Mouse (Mus musculus): Measurements from ENCODE around the gene Nelfb. TPM values are rescaled to one million over a fixed set of nuclear protein-coding genes. Genes with fewer than 3 reads are reported as not detected.

Gene Nelfb
- polyA plus RNA-seq, 1 experiment, result 37.2 TPM

- H3K4me3 ChIP-seq (ENCODE audit: low read depth, low read length), result peak overlapping the region; percentile 69; the same call in 1 of the 2 replicates
Observed at GRCm38 (mm10) chr2:25197191-25197590, 14.1 kb downstream of the Nelfb start.

GRCm38 (mm10) chr2:25196172-25196954, 14.9 kb downstream of the Nelfb start, which contains the start of gene Tor4a:
Gene Tor4a, minus strand, starts transcription at chr2:25196886.
- peak; percentile 63 for TF ChIP-seq POLR2A (IDR thresholded peaks at IDR 0.05; ENCODE audit: low read depth, low read length)
- TF ChIP-seq CTCF (IDR thresholded peaks at IDR 0.05; ENCODE audit: extremely low read depth, insufficient read length, insufficient replicate concordance, low read depth, low read length), result no peak
- Histone ChIP-seq H3K4me1 (ENCODE audit: control insufficient read depth, insufficient read depth, insufficient read length, low read length) (peaks cover 40% of the 10 kb centered on the region), H3K36me3 (ENCODE audit: control insufficient read depth, insufficient read depth, low read length) (peaks cover 26% of the 10 kb centered on the region), H3K27ac (ENCODE audit: insufficient read depth, low read depth, low read length) (peak within 1 kb of the TSS; percentile 97), H3K4me3 (ENCODE audit: low read depth, low read length) (peak within 1 kb of the TSS; percentile 69), H3K27me3 (ENCODE audit: control insufficient read depth, insufficient read depth, low read length) (no peaks in the 10 kb centered on the region)
- 2% methylated on average over 8 of the region's 8 CpGs for WGBS

More at GRCm38 (mm10) chr2:25197191-25197590, 14.1 kb downstream of the Nelfb start:
- peaks cover 40% of the 10 kb centered on the region for H3K4me1 ChIP-seq (ENCODE audit: control insufficient read depth, insufficient read depth, insufficient read length, low read length)
- no peaks in the 10 kb centered on the region for H3K27me3 ChIP-seq (ENCODE audit: control insufficient read depth, insufficient read depth, low read length)
- TF ChIP-seq CTCF (IDR thresholded peaks at IDR 0.05; ENCODE audit: extremely low read depth, insufficient read length, insufficient replicate concordance, low read depth, low read length) (no peak), POLR2A (IDR thresholded peaks at IDR 0.05; ENCODE audit: low read depth, low read length) (no peak)
- WGBS, result 4% methylated on average over 2 of the region's 2 CpGs
- peaks cover 29% of the 10 kb centered on the region for H3K36me3 ChIP-seq (ENCODE audit: control insufficient read depth, insufficient read depth, low read length)
- H3K27ac ChIP-seq (ENCODE audit: insufficient read depth, low read depth, low read length), result peak overlapping the region; percentile 97

- Histone ChIP-seq H3K27me3 (ENCODE audit: control insufficient read depth, insufficient read depth, low read length) (no peaks in the 10 kb centered on the region), H3K36me3 (ENCODE audit: control insufficient read depth, insufficient read depth, low read length) (peaks cover 17% of the 10 kb centered on the region), H3K4me3 (ENCODE audit: low read depth, low read length) (peak overlapping the region; percentile 69), H3K4me1 (ENCODE audit: control insufficient read depth, insufficient read depth, insufficient read length, low read length) (peaks cover 40% of the 10 kb centered on the region), H3K27ac (ENCODE audit: insufficient read depth, low read depth, low read length) (peak overlapping the region; percentile 97)
- TF ChIP-seq CTCF (IDR thresholded peaks at IDR 0.05; ENCODE audit: extremely low read depth, insufficient read length, insufficient replicate concordance, low read depth, low read length) (no peak), POLR2A (IDR thresholded peaks at IDR 0.05; ENCODE audit: low read depth, low read length) (no peak)
- WGBS, result 7% methylated on average over 55 of the region's 55 CpGs
Observed at GRCm38 (mm10) chr2:25195211-25196156, 15.8 kb downstream of the Nelfb start.

GRCm38 (mm10) chr2:25194486-25195171, 16.7 kb downstream of the Nelfb start:
- 58% methylated on average over 17 of the region's 17 CpGs for WGBS
- Histone ChIP-seq H3K36me3 (ENCODE audit: control insufficient read depth, insufficient read depth, low read length) (peaks cover 8% of the 10 kb centered on the region; the same call in 1 of the 2 replicates), H3K4me1 (ENCODE audit: control insufficient read depth, insufficient read depth, insufficient read length, low read length) (peaks cover 40% of the 10 kb centered on the region), H3K27ac (ENCODE audit: insufficient read depth, low read depth, low read length) (peak overlapping the region; percentile 97), H3K4me3 (ENCODE audit: low read depth, low read length) (peak overlapping the region; percentile 69), H3K27me3 (ENCODE audit: control insufficient read depth, insufficient read depth, low read length) (no peaks in the 10 kb centered on the region)
- TF ChIP-seq CTCF (IDR thresholded peaks at IDR 0.05; ENCODE audit: extremely low read depth, insufficient read length, insufficient replicate concordance, low read depth, low read length) (no peak), POLR2A (IDR thresholded peaks at IDR 0.05; ENCODE audit: low read depth, low read length) (0 out of 2 replicates have a peak, but pooled peaks have one; percentile 26)

- H3K4me1 ChIP-seq (ENCODE audit: control insufficient read depth, insufficient read depth, insufficient read length, low read length), result peaks cover 39% of the 10 kb centered on the region
- peaks cover 6% of the 10 kb centered on the region; the same call in 1 of the 2 replicates for H3K36me3 ChIP-seq (ENCODE audit: control insufficient read depth, insufficient read depth, low read length)
- H3K27me3 ChIP-seq (ENCODE audit: control insufficient read depth, insufficient read depth, low read length), result no peaks in the 10 kb centered on the region
- WGBS, result 45% methylated on average over 5 of the region's 5 CpGs
- no peak for TF ChIP-seq CTCF (IDR thresholded peaks at IDR 0.05; ENCODE audit: extremely low read depth, insufficient read length, insufficient replicate concordance, low read depth, low read length)
- no peak for TF ChIP-seq POLR2A (IDR thresholded peaks at IDR 0.05; ENCODE audit: low read depth, low read length)
- H3K27ac ChIP-seq (ENCODE audit: insufficient read depth, low read depth, low read length), result peak overlapping the region; percentile 97
- H3K4me3 ChIP-seq (ENCODE audit: low read depth, low read length), result peak overlapping the region; percentile 6; the same call in 1 of the 2 replicates
Observed at GRCm38 (mm10) chr2:25194006-25194405, 17.3 kb downstream of the Nelfb start.

- H3K27ac ChIP-seq (ENCODE audit: insufficient read depth, low read depth, low read length), result peak overlapping the region; percentile 97
- 0% methylated on average over 6 of the region's 6 CpGs for WGBS
- H3K4me3 ChIP-seq (ENCODE audit: low read depth, low read length), result peak overlapping the region; percentile 6
Observed at GRCm38 (mm10) chr2:25193330-25193770, 17.9 kb downstream of the Nelfb start.

More at GRCm38 (mm10) chr2:25193330-25193770, 17.9 kb downstream of the Nelfb start:
- Histone ChIP-seq H3K27me3 (ENCODE audit: control insufficient read depth, insufficient read depth, low read length) (no peaks in the 10 kb centered on the region), H3K36me3 (ENCODE audit: control insufficient read depth, insufficient read depth, low read length) (peaks cover 6% of the 10 kb centered on the region; the same call in 1 of the 2 replicates), H3K4me1 (ENCODE audit: control insufficient read depth, insufficient read depth, insufficient read length, low read length) (peaks cover 34% of the 10 kb centered on the region)
- TF ChIP-seq CTCF (IDR thresholded peaks at IDR 0.05; ENCODE audit: extremely low read depth, insufficient read length, insufficient replicate concordance, low read depth, low read length) (peak; percentile 91; the same call in 1 of the 2 replicates), POLR2A (IDR thresholded peaks at IDR 0.05; ENCODE audit: low read depth, low read length) (no peak)
